Mouse (Mus musculus): ENCODE measurements around the gene Corin. TPM values are rescaled to one million over a fixed set of nuclear protein-coding genes. Genes with fewer than 3 reads are reported as not detected.

Gene Corin
- polyA plus RNA-seq, 1 experiment = 2.3 TPM

GRCm38 (mm10) chr5:72315282-72315681 lies 189.0 kb downstream of the Corin start:
- DNase-seq (ENCODE audit: low read depth) = no peak

GRCm38 (mm10) chr5:72298418-72299104 lies 205.7 kb downstream of the Corin start:
- TF ChIP-seq POLR2A (IDR thresholded peaks at IDR 0.05; ENCODE audit: borderline replicate concordance, extremely low read depth, insufficient read depth, insufficient read length, poor library complexity, severe bottlenecking) (no peak), CTCF (IDR thresholded peaks at IDR 0.05; ENCODE audit: borderline replicate concordance, extremely low read depth, insufficient read depth, insufficient read length) (no peak)
- DNase-seq (ENCODE audit: low read depth) = peak; percentile 73

More at GRCm38 (mm10) chr5:72315282-72315681, 189.0 kb downstream of the Corin start:
- TF ChIP-seq POLR2A (IDR thresholded peaks at IDR 0.05; ENCODE audit: borderline replicate concordance, extremely low read depth, insufficient read depth, insufficient read length, poor library complexity, severe bottlenecking) = no peak
- TF ChIP-seq CTCF (IDR thresholded peaks at IDR 0.05; ENCODE audit: borderline replicate concordance, extremely low read depth, insufficient read depth, insufficient read length) = no peak

GRCm38 (mm10) chr5:72285077-72285476 lies 219.2 kb downstream of the Corin start:
- TF ChIP-seq CTCF (IDR thresholded peaks at IDR 0.05; ENCODE audit: borderline replicate concordance, extremely low read depth, insufficient read depth, insufficient read length) (no peak), POLR2A (IDR thresholded peaks at IDR 0.05; ENCODE audit: borderline replicate concordance, extremely low read depth, insufficient read depth, insufficient read length, poor library complexity, severe bottlenecking) (no peak)
- no peak for DNase-seq (ENCODE audit: low read depth)

- no peak for DNase-seq (ENCODE audit: low read depth)
- TF ChIP-seq POLR2A (IDR thresholded peaks at IDR 0.05; ENCODE audit: borderline replicate concordance, extremely low read depth, insufficient read depth, insufficient read length, poor library complexity, severe bottlenecking) (no peak), CTCF (IDR thresholded peaks at IDR 0.05; ENCODE audit: borderline replicate concordance, extremely low read depth, insufficient read depth, insufficient read length) (no peak)
Measured at GRCm38 (mm10) chr5:72282907-72283306, 221.4 kb downstream of the Corin start.

GRCm38 (mm10) chr5:72269652-72270051 lies 234.6 kb downstream of the Corin start:
- peak; percentile 57 for DNase-seq (ENCODE audit: low read depth)
- no peak for TF ChIP-seq POLR2A (IDR thresholded peaks at IDR 0.05; ENCODE audit: borderline replicate concordance, extremely low read depth, insufficient read depth, insufficient read length, poor library complexity, severe bottlenecking)
- TF ChIP-seq CTCF (IDR thresholded peaks at IDR 0.05; ENCODE audit: borderline replicate concordance, extremely low read depth, insufficient read depth, insufficient read length) = 0 out of 2 replicates have a peak, but pooled peaks have one; percentile 12

- no peak for TF ChIP-seq CTCF (IDR thresholded peaks at IDR 0.05; ENCODE audit: borderline replicate concordance, extremely low read depth, insufficient read depth, insufficient read length)
- no peak for TF ChIP-seq POLR2A (IDR thresholded peaks at IDR 0.05; ENCODE audit: borderline replicate concordance, extremely low read depth, insufficient read depth, insufficient read length, poor library complexity, severe bottlenecking)
- DNase-seq (ENCODE audit: low read depth) = peak; percentile 22
Measured at GRCm38 (mm10) chr5:72269204-72269603, 235.1 kb downstream of the Corin start.

GRCm38 (mm10) chr5:72266955-72267535 lies 237.2 kb downstream of the Corin start:
- DNase-seq (ENCODE audit: low read depth) = no peak
- TF ChIP-seq POLR2A (IDR thresholded peaks at IDR 0.05; ENCODE audit: borderline replicate concordance, extremely low read depth, insufficient read depth, insufficient read length, poor library complexity, severe bottlenecking) (no peak), CTCF (IDR thresholded peaks at IDR 0.05; ENCODE audit: borderline replicate concordance, extremely low read depth, insufficient read depth, insufficient read length) (no peak)

- TF ChIP-seq POLR2A (IDR thresholded peaks at IDR 0.05; ENCODE audit: borderline replicate concordance, extremely low read depth, insufficient read depth, insufficient read length, poor library complexity, severe bottlenecking) = no peak
- no peak for TF ChIP-seq CTCF (IDR thresholded peaks at IDR 0.05; ENCODE audit: borderline replicate concordance, extremely low read depth, insufficient read depth, insufficient read length)
- no peak for DNase-seq (ENCODE audit: low read depth)
Measured at GRCm38 (mm10) chr5:72264195-72264751, 240.0 kb downstream of the Corin start.

- DNase-seq (ENCODE audit: low read depth) = no peak
- no peak for TF ChIP-seq CTCF (IDR thresholded peaks at IDR 0.05; ENCODE audit: borderline replicate concordance, extremely low read depth, insufficient read depth, insufficient read length)
- TF ChIP-seq POLR2A (IDR thresholded peaks at IDR 0.05; ENCODE audit: borderline replicate concordance, extremely low read depth, insufficient read depth, insufficient read length, poor library complexity, severe bottlenecking) = no peak
Measured at GRCm38 (mm10) chr5:72261802-72262324, 242.4 kb downstream of the Corin start.

GRCm38 (mm10) chr5:72259298-72259621 lies 245.0 kb downstream of the Corin start:
- TF ChIP-seq CTCF (IDR thresholded peaks at IDR 0.05; ENCODE audit: borderline replicate concordance, extremely low read depth, insufficient read depth, insufficient read length) = no peak
- TF ChIP-seq POLR2A (IDR thresholded peaks at IDR 0.05; ENCODE audit: borderline replicate concordance, extremely low read depth, insufficient read depth, insufficient read length, poor library complexity, severe bottlenecking) = no peak
- no peak for DNase-seq (ENCODE audit: low read depth)

- DNase-seq (ENCODE audit: low read depth) = peak; percentile 46
- TF ChIP-seq POLR2A (IDR thresholded peaks at IDR 0.05; ENCODE audit: borderline replicate concordance, extremely low read depth, insufficient read depth, insufficient read length, poor library complexity, severe bottlenecking) = no peak
- no peak for TF ChIP-seq CTCF (IDR thresholded peaks at IDR 0.05; ENCODE audit: borderline replicate concordance, extremely low read depth, insufficient read depth, insufficient read length)
Measured at GRCm38 (mm10) chr5:72258409-72259297, 245.6 kb downstream of the Corin start.
